Mouse (Mus musculus) forebrain, embryonic 16.5 days (tissue): ENCODE results near the gene 4931417E11Rik. TPM values are rescaled to one million over a fixed set of nuclear protein-coding genes. Genes with fewer than 3 reads are reported as not detected.

Source experiments
- ATAC-seq: fragments of 200-750 bp; cut with Nextera tagmentation; 2 replicates; pipeline ENCODE4 v1.8.0; 2017; ENCODE audit warnings: mild to moderate bottlenecking, moderate library complexity
- H3K27ac ChIP-seq: fragments of 300-500 bp; sonication (generic); 2 replicates; pipeline ENCODE4 v1.5.1; 2014; ENCODE audit warnings: low read length, control low read depth
- H3K27me3 ChIP-seq: fragments of 300-500 bp; sonication (generic); replicated peaks from 2 replicates; pipeline ENCODE4 v1.6.1; 2014; ENCODE audit warnings: low read length; ENCODE audit not compliant: control insufficient read depth, insufficient read depth
- H3K36me3 ChIP-seq: fragments of 300-500 bp; sonication (generic); 2 replicates; pipeline ENCODE4 v1.6.1; 2014; ENCODE audit not compliant: control insufficient read depth, insufficient read depth
- H3K4me1 ChIP-seq: fragments of 300-500 bp; sonication (generic); replicated peaks from 2 replicates; pipeline ENCODE4 v1.6.1; 2014; ENCODE audit warnings: low read length; ENCODE audit not compliant: control insufficient read depth, insufficient read depth
- H3K4me2 ChIP-seq: fragments of 300-500 bp; sonication (generic); 2 replicates; pipeline ENCODE4 v1.6.1; 2014; ENCODE audit warnings: mild to moderate bottlenecking, low read length, control low read depth
- H3K4me3 ChIP-seq: fragments of 300-500 bp; sonication (generic); replicated peaks from 2 replicates; pipeline ENCODE4 v1.5.1; 2014; ENCODE audit warnings: mild to moderate bottlenecking, low read length, control low read depth
- H3K9ac ChIP-seq: fragments of 300-500 bp; sonication (generic); replicated peaks from 2 replicates; pipeline ENCODE4 v1.6.1; 2014; ENCODE audit warnings: low read depth, low read length, control low read depth
- H3K9me3 ChIP-seq: fragments of 300-500 bp; sonication (generic); 2 replicates; pipeline ENCODE4 v1.6.1; 2016; ENCODE audit warnings: low read length; ENCODE audit not compliant: control insufficient read depth
- WGBS: fragments of 180-500 bp; shearing (Covaris S2); extraction: QIAGEN DNeasy Blood & Tissue Kit; methylation state at CpG from one replicate; pipeline ENCODE4 v1.1.7; 2014; 5-methylcytosine and 5-hydroxymethylcytosine counted together
- polyA plus RNA-seq: library from polyadenylated mRNA; unstranded; fragments of >200 nt; fragmentation: Nextera tagmentation; extraction: Ambion mirVana; gene quantifications from 2 replicates; pipeline ENCODE4 v1.2.1, GENCODE M21; 2015

4931417E11Rik gene
- polyA plus RNA-seq, 1 experiment from 2014 or later: not detected

DNA sequence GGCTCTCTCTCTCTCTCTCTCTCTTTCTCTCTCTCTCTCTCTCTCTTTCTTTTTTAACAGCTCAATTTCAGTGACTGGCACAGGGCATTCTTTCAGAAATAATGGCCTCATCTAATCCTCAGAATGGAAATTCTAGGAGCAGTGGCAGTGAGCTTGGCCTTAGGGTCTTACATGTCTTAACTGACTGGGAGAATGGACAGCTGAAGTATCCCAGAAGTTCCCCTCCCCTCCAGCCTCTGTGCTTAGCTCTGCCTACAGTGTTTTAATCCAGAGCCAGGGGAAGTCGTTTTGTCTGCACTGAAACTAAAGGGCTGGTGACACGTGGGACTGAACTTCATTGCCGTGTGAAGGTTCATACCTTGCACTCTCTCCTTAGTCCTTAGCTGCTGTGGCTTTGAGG is 35.6 kb downstream of the 4931417E11Rik start:
- H3K36me3 ChIP-seq: no peaks in the 10 kb centered on the region
- no peaks in the 10 kb centered on the region for H3K27me3 ChIP-seq
- H3K4me3 ChIP-seq: no peak overlapping the region
- H3K4me1 ChIP-seq: peaks cover 2% of the 10 kb centered on the region; the same call in 1 of the 2 replicates
- H3K4me2 ChIP-seq: no peak overlapping the region
- no peak; the same call in 1 of the 2 replicates for ATAC-seq
- 11% methylated on average over 3 of the region's 3 CpGs for WGBS
- H3K27ac ChIP-seq: no peak overlapping the region
- no peak overlapping the region for H3K9ac ChIP-seq
- H3K9me3 ChIP-seq: no peaks in the 10 kb centered on the region

- Histone ChIP-seq H3K9ac (no peak overlapping the region), H3K27me3 (no peaks in the 10 kb centered on the region), H3K4me3 (no peak overlapping the region), H3K36me3 (no peaks in the 10 kb centered on the region), H3K4me2 (peak overlapping the region; percentile 0; the same call in 1 of the 2 replicates), H3K27ac (no peak overlapping the region), H3K9me3 (no peaks in the 10 kb centered on the region), H3K4me1 (peaks cover 15% of the 10 kb centered on the region)
- ATAC-seq: peak; percentile 66
- WGBS: 17% methylated on average over 14 of the region's 14 CpGs
These were observed 40.7 kb downstream of the 4931417E11Rik start for GRCm38 (mm10) chr6:73428618-73429336.

GRCm38 (mm10) chr6:73427273-73427812 is 42.1 kb downstream of the 4931417E11Rik start:
- H3K27ac ChIP-seq: no peak overlapping the region
- H3K4me1 ChIP-seq: peaks cover 15% of the 10 kb centered on the region
- H3K9me3 ChIP-seq: no peaks in the 10 kb centered on the region
- no peak overlapping the region for H3K9ac ChIP-seq
- no peak overlapping the region for H3K4me3 ChIP-seq
- no peaks in the 10 kb centered on the region for H3K36me3 ChIP-seq
- peak; percentile 57 for ATAC-seq
- no peak overlapping the region for H3K4me2 ChIP-seq
- WGBS: 4% methylated on average over 1 of the region's 1 CpGs
- no peaks in the 10 kb centered on the region for H3K27me3 ChIP-seq

Other genes with a start within 250 kb of the 4931417E11Rik start
- gene Dnah6, start 248.0 kb downstream of the 4931417E11Rik start, polyA plus RNA-seq: 0.20 and 0.23 TPM in 2 replicates
- gene Suclg1, start 221.3 kb downstream of the 4931417E11Rik start, polyA plus RNA-seq: 132 and 134 TPM in 2 replicates